Mouse (Mus musculus) lung, postnatal 0 days (tissue): ENCODE measurements around the gene Ubl5. TPM values are rescaled to one million over a fixed set of nuclear protein-coding genes. Genes with fewer than 3 reads are reported as not detected.

Experiments used
- ATAC-seq: fragments of 200-750 bp; cut with Nextera tagmentation; 2 replicates; pipeline ENCODE4 v1.8.0; 2017; ENCODE audit warnings: moderate library complexity
- DNase-seq: peaks from one replicate; pipeline ENCODE4 v3.0.0-alpha.2; 2016; ENCODE audit warnings: low spot score
- H3K27ac ChIP-seq: fragments of 300-500 bp; sonication (generic); 2 replicates; pipeline ENCODE4 v1.5.1; 2014; ENCODE audit warnings: antibody characterized with exemption, mild to moderate bottlenecking, low read length, mixed read lengths
- H3K27me3 ChIP-seq: fragments of 300-500 bp; sonication (generic); replicated peaks from 2 replicates; pipeline ENCODE4 v1.6.1; 2014; ENCODE audit warnings: low read length, mixed read lengths; ENCODE audit not compliant: insufficient read depth
- H3K36me3 ChIP-seq: fragments of 300-500 bp; sonication (generic); 2 replicates; pipeline ENCODE4 v1.6.1; 2014; ENCODE audit warnings: low read length, mixed read lengths; ENCODE audit not compliant: insufficient read depth
- H3K4me1 ChIP-seq: fragments of 300-500 bp; sonication (generic); 2 replicates; pipeline ENCODE4 v1.6.1; 2014; ENCODE audit warnings: antibody characterized with exemption, low read depth, low read length, mixed read lengths; ENCODE audit not compliant: insufficient read depth
- H3K4me2 ChIP-seq: fragments of 300-500 bp; sonication (generic); replicated peaks from 2 replicates; pipeline ENCODE4 v1.6.1; 2014; ENCODE audit warnings: low read depth, mild to moderate bottlenecking, low read length, moderate library complexity, mixed read lengths
- H3K4me3 ChIP-seq: fragments of 300-500 bp; sonication (generic); 2 replicates; pipeline ENCODE4 v1.5.1; 2014; ENCODE audit warnings: low read depth, low read length
- H3K9ac ChIP-seq: fragments of 300-500 bp; sonication (generic); replicated peaks from 2 replicates; pipeline ENCODE4 v1.6.1; 2014; ENCODE audit warnings: low read depth, mild to moderate bottlenecking
- H3K9me3 ChIP-seq: fragments of 300-500 bp; sonication (generic); 2 replicates; pipeline ENCODE4 v1.6.1; 2016; ENCODE audit warnings: low read length, mixed read lengths
- CTCF ChIP-seq: IDR thresholded peaks from 2 replicates; pipeline ENCODE4 v1.5.1; 2016; ENCODE audit warnings: antibody characterized with exemption, mild to moderate bottlenecking
- EP300 ChIP-seq: IDR thresholded peaks from 2 replicates; pipeline ENCODE4 v1.6.1; 2016; ENCODE audit warnings: antibody characterized with exemption, mild to moderate bottlenecking, control low read depth
- WGBS: fragments of 180-500 bp; shearing (Covaris S2); extraction: QIAGEN DNeasy Blood & Tissue Kit; methylation state at CpG from one replicate; pipeline ENCODE4 v1.1.7; 2014; 5-methylcytosine and 5-hydroxymethylcytosine counted together
- polyA plus RNA-seq: library from polyadenylated mRNA; unstranded; fragments of >200 nt; fragmentation: Nextera tagmentation; extraction: Ambion mirVana; gene quantifications from 2 replicates; pipeline ENCODE4 v1.2.1, GENCODE M21; 2015

Ubl5 gene
- polyA plus RNA-seq: 394 and 396 TPM in 2 replicates

- H3K36me3 ChIP-seq: peaks cover 13% of the 10 kb centered on the region; the same call in 1 of the 2 replicates
- 4% methylated on average over 51 of the region's 51 CpGs for WGBS
- peaks cover 7% of the 10 kb centered on the region for H3K4me1 ChIP-seq
- H3K27ac ChIP-seq: peak within 1 kb of the TSS; percentile 89
- peak; percentile 97 for DNase-seq
- H3K9ac ChIP-seq: peak within 1 kb of the TSS; percentile 83
- peak; percentile 86 for ATAC-seq
- peak within 1 kb of the TSS; percentile 97 for H3K4me2 ChIP-seq
- peak within 1 kb of the TSS; percentile 90 for H3K4me3 ChIP-seq
- no peaks in the 10 kb centered on the region for H3K27me3 ChIP-seq
- no peak for TF ChIP-seq CTCF
- TF ChIP-seq EP300: no peak
- no peaks in the 10 kb centered on the region for H3K9me3 ChIP-seq
These were observed at the start of gene Ubl5 for GRCm38 (mm10) chr9:20642101-20642895. TSS of gene Ubl5 (plus strand) at chr9:20642878.

- no peak for ATAC-seq
- WGBS: 79% methylated on average over 6 of the region's 6 CpGs
- no peak overlapping the region for H3K9ac ChIP-seq
- no peaks in the 10 kb centered on the region for H3K4me1 ChIP-seq
- H3K36me3 ChIP-seq: no peaks in the 10 kb centered on the region
- no peak overlapping the region for H3K27ac ChIP-seq
- no peaks in the 10 kb centered on the region for H3K9me3 ChIP-seq
- DNase-seq: no peak
- no peaks in the 10 kb centered on the region for H3K27me3 ChIP-seq
- no peak overlapping the region for H3K4me2 ChIP-seq
- H3K4me3 ChIP-seq: no peak overlapping the region
- TF ChIP-seq CTCF (no peak), EP300 (no peak)
These were observed 41.4 kb upstream of the Ubl5 start for GRCm38 (mm10) chr9:20601270-20601669.

- WGBS: 96% methylated on average over 1 of the region's 1 CpGs
- DNase-seq (no peak), ATAC-seq (no peak)
- Histone ChIP-seq H3K9me3 (no peaks in the 10 kb centered on the region; the same call in 1 of the 2 replicates), H3K27ac (no peak overlapping the region; the same call in 1 of the 2 replicates), H3K4me3 (no peak overlapping the region), H3K36me3 (no peaks in the 10 kb centered on the region), H3K27me3 (no peaks in the 10 kb centered on the region), H3K9ac (no peak overlapping the region), H3K4me1 (no peaks in the 10 kb centered on the region), H3K4me2 (no peak overlapping the region)
- no peak for TF ChIP-seq CTCF
- no peak for TF ChIP-seq EP300
These were observed 36.4 kb upstream of the Ubl5 start for GRCm38 (mm10) chr9:20606269-20606668.

DNA sequence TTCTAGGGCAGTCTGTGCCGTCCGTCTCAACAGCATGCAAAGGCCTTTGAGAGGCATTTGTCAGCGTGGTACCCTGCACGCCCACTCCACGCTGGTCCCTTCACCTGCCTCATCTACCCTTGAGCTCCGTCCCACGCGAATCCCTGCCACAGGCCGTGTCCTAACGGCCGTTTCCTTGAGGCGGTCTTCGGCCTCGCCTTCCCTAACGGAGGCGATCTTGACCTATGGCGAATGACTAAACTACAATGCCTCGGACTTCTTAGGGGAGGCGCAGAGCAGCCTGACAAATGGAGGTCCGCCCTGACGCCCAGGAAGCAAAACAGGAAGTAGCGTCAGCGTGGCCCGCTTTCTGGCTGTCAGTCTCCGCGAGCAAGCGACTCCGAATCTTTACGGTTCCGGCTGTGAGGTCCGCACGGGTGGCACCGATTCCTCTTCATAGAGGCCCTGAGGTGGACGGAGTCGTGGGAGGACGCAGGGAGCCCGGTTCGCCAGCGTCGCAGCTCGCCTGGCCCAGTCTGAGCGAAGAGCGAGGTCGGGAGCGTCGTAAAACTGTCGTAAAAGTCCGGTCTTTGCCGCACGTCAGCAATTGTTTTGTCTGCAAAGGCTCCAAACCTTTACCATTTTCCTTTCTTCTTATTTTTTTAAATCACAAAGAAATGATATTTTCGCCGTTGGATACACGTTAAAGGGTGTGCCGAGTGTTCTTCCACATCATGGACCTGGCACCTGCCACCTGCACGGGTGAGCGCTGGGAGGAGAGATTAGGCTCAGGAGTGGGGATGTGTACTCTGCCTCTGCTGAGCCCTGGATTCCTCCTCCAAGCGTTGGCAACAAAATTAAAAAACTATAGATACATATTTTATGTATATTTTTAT lies 35.3 kb upstream of the Ubl5 start:
- H3K4me1 ChIP-seq: no peaks in the 10 kb centered on the region
- TF ChIP-seq EP300 (no peak), CTCF (no peak)
- H3K9ac ChIP-seq: peak overlapping the region; percentile 87
- H3K4me2 ChIP-seq: peak overlapping the region; percentile 71
- DNase-seq (peak; percentile 96), ATAC-seq (peak; percentile 95)
- H3K36me3 ChIP-seq: no peaks in the 10 kb centered on the region
- no peaks in the 10 kb centered on the region; the same call in 1 of the 2 replicates for H3K9me3 ChIP-seq
- no peaks in the 10 kb centered on the region for H3K27me3 ChIP-seq
- under 1% methylated on average over 57 of the region's 57 CpGs for WGBS
- peak overlapping the region; percentile 73 for H3K4me3 ChIP-seq
- peak overlapping the region; percentile 99 for H3K27ac ChIP-seq

DNA sequence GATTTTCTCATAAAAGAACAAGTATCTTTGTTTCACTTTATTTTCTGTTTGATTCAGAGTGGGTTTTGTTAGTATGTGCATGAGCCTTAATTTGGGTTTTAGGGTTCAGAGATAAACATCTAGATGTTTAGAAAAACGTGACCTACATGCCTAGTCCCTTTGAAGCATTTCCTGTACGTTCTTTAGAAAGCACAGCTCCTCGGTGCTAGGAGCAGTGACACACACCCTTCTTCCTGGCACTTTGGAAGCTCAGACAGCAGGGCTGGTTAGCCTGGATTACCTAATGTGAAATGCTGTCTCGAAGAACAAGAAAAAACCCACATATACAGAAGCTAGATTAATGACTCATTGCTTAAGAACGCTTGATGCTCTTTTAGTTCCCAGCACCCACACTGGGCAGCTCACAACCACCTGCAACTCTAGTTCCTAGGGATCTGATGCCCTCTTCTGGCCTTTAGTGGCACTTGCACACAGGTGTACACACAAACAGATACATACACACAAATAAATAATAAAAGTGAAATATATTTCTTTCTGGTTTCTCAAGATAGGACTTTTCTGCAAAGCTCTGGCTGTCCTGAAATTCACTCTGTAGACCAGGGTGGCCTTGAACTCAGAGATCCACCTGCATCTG lies 32.7 kb upstream of the Ubl5 start:
- TF ChIP-seq EP300 (no peak), CTCF (0 out of 2 replicates have a peak, but pooled peaks have one; percentile 7)

DNA sequence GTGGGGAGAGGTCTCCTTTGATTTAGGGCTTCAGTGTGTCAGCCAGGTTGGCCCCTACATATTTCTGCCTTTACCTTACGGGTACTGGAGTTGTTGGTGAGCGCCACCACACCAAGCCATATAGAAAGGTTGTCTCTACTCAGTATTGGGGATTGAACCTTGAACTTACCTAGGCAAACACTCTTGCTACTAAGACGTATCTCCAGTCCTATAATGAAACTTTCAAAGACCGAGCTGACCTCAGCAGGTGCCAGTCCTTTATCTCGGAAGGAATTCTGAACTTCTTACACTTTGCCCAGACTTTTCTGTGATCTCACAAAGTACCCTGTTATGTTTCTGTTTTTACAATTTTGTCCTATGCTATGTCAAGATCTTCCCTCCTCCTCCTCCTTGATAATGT lies 30.7 kb upstream of the Ubl5 start:
- Histone ChIP-seq H3K36me3 (no peaks in the 10 kb centered on the region), H3K27me3 (no peaks in the 10 kb centered on the region), H3K4me1 (no peaks in the 10 kb centered on the region), H3K9ac (no peak overlapping the region), H3K4me2 (no peak overlapping the region), H3K9me3 (no peaks in the 10 kb centered on the region; the same call in 1 of the 2 replicates), H3K4me3 (no peak overlapping the region), H3K27ac (no peak overlapping the region)
- WGBS: 74% methylated on average over 5 of the region's 5 CpGs
- TF ChIP-seq CTCF: no peak
- no peak for TF ChIP-seq EP300
- ATAC-seq: no peak
- no peak for DNase-seq

More for the DNA sequence above, 32.7 kb upstream of the Ubl5 start:
- WGBS: 78% methylated on average over 5 of the region's 5 CpGs
- no peaks in the 10 kb centered on the region for H3K27me3 ChIP-seq
- no peak overlapping the region for H3K9ac ChIP-seq
- ATAC-seq: no peak
- H3K4me3 ChIP-seq: no peak overlapping the region
- H3K27ac ChIP-seq: no peak overlapping the region
- DNase-seq: no peak
- no peaks in the 10 kb centered on the region for H3K4me1 ChIP-seq
- no peak overlapping the region for H3K4me2 ChIP-seq
- H3K9me3 ChIP-seq: no peaks in the 10 kb centered on the region; the same call in 1 of the 2 replicates
- no peaks in the 10 kb centered on the region for H3K36me3 ChIP-seq
